Mouse (Mus musculus) forebrain, embryonic 15.5 days (tissue): ENCODE measurements at regions not wholly inside any gene's neighbourhood (a gene's known extent, or its start where the extent isn't known, plus 50 kb on each side); places are given as distances from the start of the nearest gene placed in this dataset.

Source experiments
- ATAC-seq: fragments of 200-750 bp; cut with Nextera tagmentation; replicated peaks from 2 replicates; pipeline ENCODE4 v1.8.0; 2017; ENCODE audit warnings: mild to moderate bottlenecking, moderate TSS enrichment, moderate library complexity
- H3K27ac ChIP-seq: fragments of 300-500 bp; sonication (generic); replicated peaks from 2 replicates; pipeline ENCODE4 v1.5.1; 2015; ENCODE audit warnings: mild to moderate bottlenecking, inconsistent platforms
- H3K27me3 ChIP-seq: fragments of 300-500 bp; sonication (generic); 2 replicates; pipeline ENCODE4 v1.6.1; 2015; ENCODE audit warnings: inconsistent platforms
- H3K36me3 ChIP-seq: fragments of 300-500 bp; sonication (generic); 2 replicates; pipeline ENCODE4 v1.6.1; 2015; ENCODE audit warnings: mild to moderate bottlenecking, inconsistent platforms
- H3K4me1 ChIP-seq: fragments of 300-500 bp; sonication (generic); 2 replicates; pipeline ENCODE4 v1.6.1; 2015; ENCODE audit warnings: inconsistent platforms
- H3K4me2 ChIP-seq: fragments of 300-500 bp; sonication (generic); replicated peaks from 2 replicates; pipeline ENCODE4 v1.6.1; 2015; ENCODE audit warnings: mild to moderate bottlenecking, inconsistent platforms
- H3K4me3 ChIP-seq: fragments of 300-500 bp; sonication (generic); 2 replicates; pipeline ENCODE4 v1.5.1; 2015; ENCODE audit warnings: mild to moderate bottlenecking, inconsistent platforms
- H3K9ac ChIP-seq: fragments of 300-500 bp; sonication (generic); replicated peaks from 2 replicates; pipeline ENCODE4 v1.6.1; 2015; ENCODE audit warnings: mild to moderate bottlenecking, inconsistent platforms
- H3K9me3 ChIP-seq: fragments of 300-500 bp; sonication (generic); 2 replicates; pipeline ENCODE4 v1.6.1; 2016; ENCODE audit warnings: inconsistent platforms
- WGBS: fragments of 180-500 bp; shearing (Covaris S2); methylation state at CpG from one replicate; pipeline ENCODE4 v1.1.7; 2015; ENCODE audit warnings: mixed read lengths; 5-methylcytosine and 5-hydroxymethylcytosine counted together

DNA sequence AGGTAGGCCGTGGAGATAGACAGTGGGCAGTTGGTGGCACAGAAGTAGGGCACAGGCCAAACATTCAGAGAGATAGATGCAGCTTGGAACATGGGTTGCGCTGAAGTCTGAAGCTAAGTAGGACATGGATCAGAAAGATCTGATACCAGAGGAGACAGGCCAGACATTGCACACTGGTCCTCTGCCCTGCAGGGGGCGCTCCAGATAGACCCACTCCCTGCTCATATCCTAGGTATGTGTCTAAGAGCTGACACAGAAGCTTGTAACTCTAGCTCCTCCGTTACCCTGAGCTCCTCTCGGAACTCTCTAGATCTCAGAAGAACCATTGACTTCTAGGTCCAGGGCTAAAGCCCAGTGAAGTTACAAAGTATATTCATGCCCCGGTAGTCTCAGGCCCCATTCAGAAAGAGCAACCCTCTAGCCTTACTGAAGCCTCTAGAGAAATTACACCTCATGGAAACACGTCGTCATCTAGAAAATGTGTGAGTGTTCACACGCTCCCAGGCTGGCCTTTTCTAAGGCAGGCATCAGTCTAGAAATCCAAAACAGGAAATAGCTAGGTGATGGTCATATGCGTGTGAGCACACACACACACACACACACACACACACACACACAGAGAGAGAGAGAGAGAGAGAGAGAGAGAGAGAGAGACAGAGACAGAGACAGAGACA, 87.8 kb upstream of the Tank start:
- Histone ChIP-seq H3K4me2 (no peak overlapping the region), H3K36me3 (no peaks in the 10 kb centered on the region), H3K9ac (no peak overlapping the region), H3K27ac (no peak overlapping the region), H3K9me3 (no peaks in the 10 kb centered on the region), H3K27me3 (no peaks in the 10 kb centered on the region), H3K4me3 (no peak overlapping the region), H3K4me1 (no peaks in the 10 kb centered on the region)
- no peak for ATAC-seq
- 85% methylated on average over 10 of the region's 10 CpGs for WGBS

DNA sequence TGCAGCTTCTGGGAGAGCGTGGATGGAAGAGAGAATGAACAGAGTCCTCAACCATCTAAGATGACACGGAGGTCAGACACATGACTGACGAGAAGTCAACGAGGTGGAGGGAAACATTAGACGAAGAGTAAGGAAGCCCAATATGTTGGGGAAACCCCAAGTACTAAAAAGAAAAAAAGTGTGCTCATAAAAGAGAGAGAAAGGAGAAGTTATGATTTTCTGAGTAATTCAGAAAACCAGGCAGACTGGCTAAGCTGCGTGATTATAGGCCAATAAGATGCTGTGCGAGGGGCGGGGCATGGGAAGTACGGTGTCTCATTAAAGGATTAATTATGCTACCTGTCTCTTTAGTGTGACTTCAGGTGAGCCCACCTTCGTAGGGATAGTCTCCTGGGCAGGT, 88.6 kb upstream of the Tank start:
- Histone ChIP-seq H3K9me3 (no peaks in the 10 kb centered on the region), H3K27ac (no peak overlapping the region), H3K4me2 (no peak overlapping the region), H3K9ac (no peak overlapping the region), H3K4me1 (no peaks in the 10 kb centered on the region), H3K27me3 (no peaks in the 10 kb centered on the region), H3K4me3 (no peak overlapping the region), H3K36me3 (no peaks in the 10 kb centered on the region)
- ATAC-seq, result no peak
- WGBS, result 93% methylated on average over 10 of the region's 10 CpGs

- WGBS, result 72% methylated on average over 1 of the region's 1 CpGs
- no peak for ATAC-seq
- H3K9ac ChIP-seq, result no peak overlapping the region
Observed at GRCm38 (mm10) chr2:61483820-61484219, 94.6 kb upstream of the Tank start.

DNA sequence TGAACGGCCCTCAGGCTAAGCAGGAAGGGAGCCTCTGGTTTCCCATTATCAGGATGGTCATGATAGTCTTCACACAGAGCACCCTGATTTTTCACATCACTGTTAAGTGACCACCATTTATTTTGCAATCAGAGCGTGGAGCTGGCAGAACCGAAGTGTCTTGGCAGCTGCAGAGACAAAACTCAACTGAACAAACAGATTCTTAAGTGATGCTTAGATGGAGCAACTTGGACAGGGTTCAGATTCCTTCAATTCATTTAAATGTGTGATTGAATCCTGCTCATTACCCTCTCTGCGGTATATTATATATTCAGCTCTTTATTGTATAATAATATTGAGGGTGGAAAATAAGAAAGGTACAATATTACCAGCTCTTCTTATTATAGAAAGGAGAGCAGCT, 101.7 kb upstream of the Tank start:
- H3K36me3 ChIP-seq, result no peaks in the 10 kb centered on the region
- H3K4me2 ChIP-seq, result no peak overlapping the region
- 59% methylated on average over 4 of the region's 4 CpGs for WGBS
- no peaks in the 10 kb centered on the region for H3K9me3 ChIP-seq
- H3K9ac ChIP-seq, result no peak overlapping the region
- ATAC-seq, result peak; percentile 70
- 0 out of 2 replicates have a peak, but pooled peaks cover 3% of the 10 kb centered on the region for H3K4me1 ChIP-seq
- no peak overlapping the region for H3K4me3 ChIP-seq
- H3K27ac ChIP-seq, result no peak overlapping the region
- H3K27me3 ChIP-seq, result no peaks in the 10 kb centered on the region

More at GRCm38 (mm10) chr2:61483820-61484219, 94.6 kb upstream of the Tank start:
- Histone ChIP-seq H3K4me1 (no peaks in the 10 kb centered on the region), H3K9me3 (no peaks in the 10 kb centered on the region), H3K27ac (no peak overlapping the region), H3K4me2 (no peak overlapping the region), H3K4me3 (no peak overlapping the region), H3K36me3 (no peaks in the 10 kb centered on the region), H3K27me3 (no peaks in the 10 kb centered on the region)

DNA sequence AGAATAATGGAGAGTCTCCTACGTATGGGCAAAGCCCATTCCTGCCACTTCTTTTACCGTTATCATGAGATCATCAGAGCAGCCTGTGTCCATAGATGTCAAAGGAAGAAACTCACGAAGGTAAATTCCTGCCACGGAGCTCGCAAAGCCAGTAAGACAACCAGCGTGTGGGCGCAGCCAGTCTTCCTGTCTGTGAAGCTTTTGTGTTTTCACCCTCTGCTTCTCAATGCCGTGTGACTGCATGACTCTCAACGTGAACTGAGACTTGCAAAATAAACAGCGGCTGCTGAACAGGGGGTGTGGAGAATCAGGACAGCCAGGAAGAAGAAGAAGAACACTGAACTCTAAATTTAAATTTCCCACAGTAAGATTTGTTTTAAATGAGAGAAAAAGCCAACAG, 103.8 kb upstream of the Tank start:
- H3K4me3 ChIP-seq, result no peak overlapping the region
- H3K4me2 ChIP-seq, result no peak overlapping the region
- H3K9ac ChIP-seq, result no peak overlapping the region
- ATAC-seq, result no peak
- H3K27me3 ChIP-seq, result no peaks in the 10 kb centered on the region
- 0 out of 2 replicates have a peak, but pooled peaks cover 3% of the 10 kb centered on the region for H3K4me1 ChIP-seq
- 75% methylated on average over 10 of the region's 10 CpGs for WGBS
- no peaks in the 10 kb centered on the region for H3K36me3 ChIP-seq
- H3K27ac ChIP-seq, result no peak overlapping the region
- no peaks in the 10 kb centered on the region for H3K9me3 ChIP-seq

- Histone ChIP-seq H3K9ac (no peak overlapping the region), H3K36me3 (no peaks in the 10 kb centered on the region), H3K9me3 (no peaks in the 10 kb centered on the region), H3K4me2 (no peak overlapping the region), H3K27ac (no peak overlapping the region), H3K4me3 (no peak overlapping the region), H3K4me1 (no peaks in the 10 kb centered on the region), H3K27me3 (no peaks in the 10 kb centered on the region)
- no peak for ATAC-seq
- WGBS, result 96% methylated on average over 5 of the region's 5 CpGs
Observed at GRCm38 (mm10) chr2:61470521-61470920, 107.9 kb upstream of the Tank start.

DNA sequence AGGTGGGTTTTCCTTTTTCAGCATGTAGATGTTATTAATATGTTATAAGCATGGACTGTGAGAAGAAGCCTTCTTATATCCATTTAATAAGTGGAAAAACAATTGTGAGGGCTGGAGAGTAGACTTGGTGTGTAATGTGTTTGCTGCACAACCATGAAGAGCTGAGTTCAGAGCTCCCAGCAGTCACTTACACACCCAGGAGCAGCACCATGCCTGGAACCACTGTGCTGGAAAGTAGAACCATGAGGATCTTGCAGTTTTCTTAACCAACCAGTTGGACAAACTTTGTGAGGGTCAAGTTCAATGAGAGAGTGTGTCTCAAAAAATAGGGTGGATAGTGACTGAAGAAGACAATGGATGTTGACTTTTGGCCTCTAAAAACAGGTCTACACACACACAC, 108.3 kb upstream of the Tank start:
- H3K9ac ChIP-seq, result no peak overlapping the region
- no peak overlapping the region for H3K4me2 ChIP-seq
- no peak overlapping the region for H3K27ac ChIP-seq
- no peaks in the 10 kb centered on the region for H3K4me1 ChIP-seq
- H3K36me3 ChIP-seq, result no peaks in the 10 kb centered on the region
- H3K4me3 ChIP-seq, result no peak overlapping the region
- H3K27me3 ChIP-seq, result no peaks in the 10 kb centered on the region
- no peaks in the 10 kb centered on the region for H3K9me3 ChIP-seq
- no peak for ATAC-seq

DNA sequence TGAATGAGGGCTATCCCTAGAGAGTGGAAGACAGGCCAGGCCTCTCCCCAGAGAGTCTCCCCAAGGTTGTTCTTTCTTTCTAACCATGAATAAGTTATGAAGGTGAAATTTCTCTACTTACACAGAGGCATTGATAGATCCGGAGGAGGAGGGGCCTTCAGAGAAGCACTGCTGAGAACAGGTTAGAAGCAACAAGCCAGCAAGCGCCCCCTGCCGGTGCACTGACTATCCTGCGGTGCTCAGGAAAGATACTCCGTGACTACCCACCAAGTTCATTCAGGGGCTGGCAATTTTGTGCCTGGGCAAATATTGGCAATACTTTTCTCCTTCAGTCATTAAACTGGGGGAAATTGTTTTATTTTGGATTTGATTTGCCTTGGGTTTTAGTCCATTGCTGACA, 122.5 kb upstream of the Tank start:
- H3K4me2 ChIP-seq, result no peak overlapping the region
- no peak overlapping the region for H3K9ac ChIP-seq
- H3K9me3 ChIP-seq, result no peaks in the 10 kb centered on the region
- no peak overlapping the region for H3K27ac ChIP-seq
- peaks cover 8% of the 10 kb centered on the region for H3K27me3 ChIP-seq
- H3K4me3 ChIP-seq, result no peak overlapping the region
- ATAC-seq, result no peak
- H3K36me3 ChIP-seq, result no peaks in the 10 kb centered on the region
- H3K4me1 ChIP-seq, result no peaks in the 10 kb centered on the region
- WGBS, result 23% methylated on average over 5 of the region's 5 CpGs

DNA sequence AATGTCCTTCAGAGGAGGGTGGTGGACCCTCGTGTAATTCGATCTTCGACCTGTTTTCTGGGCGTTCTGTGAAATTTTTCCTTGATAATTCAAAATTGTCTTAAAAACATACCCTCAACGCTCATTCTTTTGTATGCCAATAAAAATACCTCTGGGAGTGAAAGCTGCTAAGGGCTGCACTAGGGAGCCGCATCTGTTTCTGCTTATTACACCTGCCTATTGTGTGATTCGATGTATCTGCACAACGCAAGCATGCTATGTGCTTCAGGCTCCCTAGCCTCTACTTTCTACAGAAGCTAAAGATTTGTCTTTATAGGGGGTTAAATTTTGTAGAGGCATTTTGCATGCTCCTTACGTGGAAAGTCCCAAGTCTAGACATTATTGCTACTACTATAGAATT, 123.7 kb upstream of the Tank start:
- Histone ChIP-seq H3K4me3 (no peak overlapping the region), H3K36me3 (no peaks in the 10 kb centered on the region), H3K4me1 (no peaks in the 10 kb centered on the region), H3K27ac (no peak overlapping the region), H3K9me3 (no peaks in the 10 kb centered on the region), H3K4me2 (0 out of 2 replicates have a peak overlapping the region, but pooled peaks have one; percentile 46), H3K9ac (no peak overlapping the region), H3K27me3 (peaks cover 8% of the 10 kb centered on the region)
- ATAC-seq, result peak; percentile 66
- WGBS, result 35% methylated on average over 9 of the region's 9 CpGs

DNA sequence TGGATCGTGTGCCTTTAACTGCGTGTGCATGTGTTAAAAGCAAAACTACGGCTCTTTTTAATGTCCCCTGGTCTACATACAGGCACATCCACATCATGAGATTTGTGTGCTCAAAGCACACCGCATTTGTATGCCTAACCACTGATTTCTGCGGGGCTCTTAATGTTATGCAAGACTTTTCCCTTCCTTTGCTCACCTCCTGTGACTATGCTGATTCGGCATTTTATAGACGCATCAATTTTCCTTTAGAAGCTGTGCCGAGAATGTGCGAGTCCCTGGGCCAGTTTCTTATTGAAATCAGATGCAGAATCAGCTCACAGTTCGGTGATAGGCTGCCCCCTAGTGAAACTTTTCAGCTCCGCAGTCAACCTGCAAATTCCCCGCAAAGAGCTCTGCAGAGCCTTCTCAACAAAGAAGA, 124.1 kb upstream of the Tank start:
- Histone ChIP-seq H3K27me3 (peaks cover 8% of the 10 kb centered on the region), H3K4me3 (peak overlapping the region; percentile 28), H3K27ac (no peak overlapping the region), H3K36me3 (no peaks in the 10 kb centered on the region), H3K4me2 (peak overlapping the region; percentile 46), H3K9me3 (no peaks in the 10 kb centered on the region), H3K9ac (0 out of 2 replicates have a peak overlapping the region, but pooled peaks have one; percentile 1), H3K4me1 (no peaks in the 10 kb centered on the region)
- 4% methylated on average over 12 of the region's 12 CpGs for WGBS
- ATAC-seq, result peak; percentile 85

DNA sequence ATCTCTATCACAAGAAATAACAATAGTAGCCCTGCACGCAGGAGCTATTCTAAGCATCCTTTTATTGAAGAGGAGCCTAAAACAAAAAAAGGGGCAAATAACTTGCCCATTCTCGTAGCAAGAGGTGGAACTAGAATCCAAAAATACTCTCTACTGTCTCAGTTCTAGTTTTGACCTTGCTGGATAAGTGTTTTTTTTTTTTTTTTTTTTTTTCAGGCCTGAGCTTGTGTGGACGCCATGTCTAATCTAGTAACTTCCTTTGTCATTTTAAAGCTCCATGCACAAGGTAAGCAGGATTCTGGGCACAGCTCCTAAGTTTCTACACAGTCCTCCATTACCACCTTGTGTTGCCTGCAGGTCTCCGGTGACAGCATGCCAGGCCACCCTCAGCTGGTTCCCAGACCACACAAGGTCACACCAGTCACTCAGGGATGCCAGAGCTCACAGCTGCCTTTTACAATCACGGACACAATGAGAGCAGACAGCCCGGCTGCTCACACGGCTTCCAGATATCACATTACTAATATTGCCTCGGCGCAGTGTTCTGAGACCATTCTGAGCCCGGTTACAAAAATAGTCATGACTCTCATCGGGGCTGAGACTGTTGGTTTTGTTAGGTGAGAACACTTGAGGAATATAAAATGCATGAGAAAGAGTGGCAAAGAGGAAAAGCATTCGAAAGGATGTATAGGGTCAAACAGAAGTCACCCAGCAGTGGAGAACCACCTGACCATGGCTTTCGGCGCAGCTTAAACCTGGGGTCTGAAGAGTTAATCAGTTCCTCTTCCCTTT, 124.7 kb upstream of the Tank start:
- Histone ChIP-seq H3K36me3 (no peaks in the 10 kb centered on the region), H3K27ac (no peak overlapping the region), H3K27me3 (peaks cover 8% of the 10 kb centered on the region), H3K4me2 (peak overlapping the region; percentile 46), H3K4me1 (no peaks in the 10 kb centered on the region), H3K9me3 (no peaks in the 10 kb centered on the region), H3K9ac (0 out of 2 replicates have a peak overlapping the region, but pooled peaks have one; percentile 1), H3K4me3 (peak overlapping the region; percentile 28)
- 61% methylated on average over 14 of the region's 14 CpGs for WGBS
- 0 out of 2 replicates have a peak, but pooled peaks have one; percentile 8 for ATAC-seq

DNA sequence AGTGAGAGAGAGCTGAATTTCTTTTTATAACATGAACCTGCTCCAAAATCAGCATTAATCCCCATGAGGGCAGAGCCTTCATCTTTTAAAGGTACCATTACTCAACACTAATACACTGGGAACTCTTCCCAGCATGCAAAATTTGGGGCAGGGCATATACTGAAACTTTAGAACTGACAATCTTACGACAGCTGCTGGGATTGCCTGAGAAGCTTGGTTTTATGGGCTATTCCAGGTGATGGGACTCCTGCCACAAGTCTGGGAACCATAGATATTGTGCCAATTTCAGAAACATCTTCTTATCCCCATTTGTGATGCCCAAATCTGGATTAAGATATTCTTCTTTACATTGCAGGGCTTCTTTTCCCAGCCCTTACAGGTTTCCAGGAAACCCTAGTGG, 125.8 kb upstream of the Tank start:
- H3K9me3 ChIP-seq, result no peaks in the 10 kb centered on the region
- no peak overlapping the region for H3K4me2 ChIP-seq
- H3K27ac ChIP-seq, result no peak overlapping the region
- ATAC-seq, result no peak
- no peaks in the 10 kb centered on the region for H3K36me3 ChIP-seq
- 93% methylated on average over 1 of the region's 1 CpGs for whole genome bisulfite sequencing
- no peaks in the 10 kb centered on the region for H3K4me1 ChIP-seq
- no peak overlapping the region for H3K4me3 ChIP-seq
- peaks cover 8% of the 10 kb centered on the region for H3K27me3 ChIP-seq
- no peak overlapping the region for H3K9ac ChIP-seq
